Mouse (Mus musculus) midbrain, embryonic 13.5 days (tissue): ENCODE measurements around the gene Mfsd4a. TPM values are rescaled to one million over a fixed set of nuclear protein-coding genes. Genes with fewer than 3 reads are reported as not detected.

Experiments
- ATAC-seq: fragments of 200-750 bp; cut with Nextera tagmentation; 2 replicates; pipeline ENCODE4 v1.8.0; 2017; ENCODE audit warnings: mild to moderate bottlenecking, moderate TSS enrichment, moderate library complexity
- H3K27ac ChIP-seq: fragments of 300-500 bp; sonication (generic); 2 replicates; pipeline ENCODE4 v1.5.1; 2015; ENCODE audit warnings: inconsistent platforms, mild to moderate bottlenecking, moderate library complexity
- H3K27me3 ChIP-seq: fragments of 300-500 bp; sonication (generic); 2 replicates; pipeline ENCODE4 v1.6.1; 2015; ENCODE audit warnings: mild to moderate bottlenecking, inconsistent platforms
- H3K36me3 ChIP-seq: fragments of 300-500 bp; sonication (generic); 2 replicates; pipeline ENCODE4 v1.6.1; 2015; ENCODE audit warnings: mild to moderate bottlenecking, inconsistent platforms
- H3K4me1 ChIP-seq: fragments of 300-500 bp; sonication (generic); replicated peaks from 2 replicates; pipeline ENCODE4 v1.6.1; 2015; ENCODE audit warnings: inconsistent platforms
- H3K4me2 ChIP-seq: fragments of 300-500 bp; sonication (generic); replicated peaks from 2 replicates; pipeline ENCODE4 v1.6.1; 2015; ENCODE audit warnings: moderate library complexity, mild to moderate bottlenecking, inconsistent platforms
- H3K4me3 ChIP-seq: fragments of 300-500 bp; sonication (generic); replicated peaks from 2 replicates; pipeline ENCODE4 v1.5.1; 2015; ENCODE audit warnings: mild to moderate bottlenecking, inconsistent platforms
- H3K9ac ChIP-seq: fragments of 300-500 bp; sonication (generic); replicated peaks from 2 replicates; pipeline ENCODE4 v1.6.1; 2015; ENCODE audit warnings: mild to moderate bottlenecking, inconsistent platforms
- H3K9me3 ChIP-seq: fragments of 300-500 bp; sonication (generic); 2 replicates; pipeline ENCODE4 v1.6.1; 2016; ENCODE audit warnings: mild to moderate bottlenecking, inconsistent platforms
- WGBS: fragments of 180-500 bp; shearing (Covaris S2); methylation state at CpG from one replicate; pipeline ENCODE4 v1.1.7; 2015; 5-methylcytosine and 5-hydroxymethylcytosine counted together
- polyA plus RNA-seq: library from polyadenylated mRNA; unstranded; fragments of >200 nt; fragmentation: Nextera tagmentation; extraction: Ambion mirVana; gene quantifications from 2 replicates; pipeline ENCODE4 v1.2.1, GENCODE M21; 2015

Mfsd4a gene
- polyA plus RNA-seq, 1 experiment from 2014 or later: 8.0 TPM

DNA sequence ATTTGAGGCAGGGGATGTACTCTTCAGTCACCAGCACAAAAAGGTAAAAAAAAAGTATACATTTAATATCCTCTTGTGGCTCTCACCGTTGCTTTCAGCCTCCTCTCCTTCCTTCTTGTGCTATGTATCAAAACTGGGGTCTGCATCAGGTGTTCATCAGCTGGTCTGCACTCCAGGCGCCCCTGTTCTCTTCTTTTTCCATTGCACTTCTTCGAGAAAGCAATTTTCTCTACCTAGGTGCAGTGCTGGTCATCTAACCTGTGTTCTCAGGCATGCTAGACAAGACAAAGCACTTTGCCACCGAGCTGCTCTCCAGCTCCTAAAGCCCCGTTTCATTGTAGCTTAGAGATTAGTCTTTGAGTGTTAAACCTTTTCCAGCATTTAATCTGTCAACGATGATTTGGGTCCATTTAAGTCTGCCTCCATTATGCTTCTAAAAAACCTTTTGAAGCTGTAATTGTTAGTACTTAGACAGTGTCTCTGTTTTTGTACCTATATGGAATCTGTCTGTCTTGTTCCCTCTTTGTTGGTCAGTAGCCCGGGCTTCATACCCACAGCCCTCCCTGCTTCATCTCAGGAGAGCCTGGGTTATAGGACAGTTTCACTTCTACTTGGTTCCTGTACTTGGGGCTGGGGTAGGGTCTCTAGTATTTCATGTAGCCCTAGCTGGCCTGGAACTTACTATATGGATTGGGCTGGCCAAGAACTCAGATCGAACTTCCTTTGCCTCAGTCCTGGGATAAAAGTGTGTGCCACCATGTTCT is 58.8 kb downstream of the Mfsd4a start:
- Histone ChIP-seq H3K27ac (no peak overlapping the region), H3K9ac (peak overlapping the region; percentile 94), H3K4me3 (peak overlapping the region; percentile 81), H3K27me3 (no peaks in the 10 kb centered on the region), H3K4me2 (peak overlapping the region; percentile 69), H3K9me3 (no peaks in the 10 kb centered on the region), H3K4me1 (peaks cover 26% of the 10 kb centered on the region), H3K36me3 (no peaks in the 10 kb centered on the region)
- WGBS: 39% methylated on average over 8 of the region's 8 CpGs
- ATAC-seq: no peak

DNA sequence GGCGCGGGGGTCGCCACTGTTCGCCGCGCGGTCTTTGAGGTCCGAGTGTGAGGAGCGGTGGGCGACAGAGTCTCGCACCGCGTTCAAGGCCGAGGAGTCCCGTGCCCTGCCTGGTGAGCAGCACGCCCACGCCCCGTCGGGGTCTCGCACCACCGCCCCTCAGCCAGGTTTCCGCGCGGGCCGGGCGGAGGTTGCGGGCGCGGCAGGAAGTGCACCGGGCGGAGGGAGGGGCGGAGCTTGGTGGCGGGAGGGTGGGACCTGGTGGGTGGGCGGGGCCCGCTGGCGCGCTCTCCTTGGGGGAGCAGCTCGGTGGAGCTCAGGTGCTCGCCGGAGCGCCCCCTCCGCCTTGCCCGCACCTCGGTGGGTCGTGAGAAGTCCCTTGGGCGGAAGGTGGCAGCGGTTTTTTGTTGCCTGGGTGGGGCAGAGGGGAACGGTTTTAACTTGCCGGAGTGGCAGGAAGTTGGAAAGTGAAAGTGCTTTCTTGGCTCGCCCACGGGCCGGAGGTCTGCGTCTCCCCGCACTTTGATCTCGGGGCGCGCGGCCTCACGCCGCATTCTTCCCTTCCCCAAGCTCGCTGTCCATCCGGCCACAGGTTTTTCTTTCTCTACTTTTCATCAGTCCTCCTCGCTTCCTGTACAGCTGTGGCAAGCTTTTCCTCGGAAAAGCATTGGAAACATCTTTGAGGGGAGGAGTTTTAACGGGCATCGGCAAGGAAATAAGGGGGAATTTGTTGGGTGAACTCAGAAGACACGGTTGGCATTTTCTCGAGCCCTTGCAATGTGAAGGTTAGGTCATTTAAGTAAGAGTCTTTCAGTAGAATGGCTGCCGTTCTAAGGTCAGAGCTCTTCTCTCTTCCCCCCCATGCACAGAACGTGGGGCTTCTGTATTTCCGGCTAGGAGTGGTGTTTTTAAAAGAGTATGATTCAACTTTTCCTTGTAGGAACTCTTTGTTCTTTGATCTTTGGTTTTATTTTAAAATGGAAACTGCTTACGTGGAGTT is 59.7 kb downstream of the Mfsd4a start:
- peak; percentile 92 for ATAC-seq
- peak overlapping the region; percentile 69 for H3K4me2 ChIP-seq
- H3K27ac ChIP-seq: peak overlapping the region; percentile 98
- H3K27me3 ChIP-seq: no peaks in the 10 kb centered on the region
- whole genome bisulfite sequencing: under 1% methylated on average over 62 of the region's 72 CpGs
- H3K4me3 ChIP-seq: peak overlapping the region; percentile 81
- H3K4me1 ChIP-seq: peaks cover 26% of the 10 kb centered on the region
- H3K9ac ChIP-seq: peak overlapping the region; percentile 94
- no peaks in the 10 kb centered on the region for H3K9me3 ChIP-seq
- H3K36me3 ChIP-seq: no peaks in the 10 kb centered on the region

DNA sequence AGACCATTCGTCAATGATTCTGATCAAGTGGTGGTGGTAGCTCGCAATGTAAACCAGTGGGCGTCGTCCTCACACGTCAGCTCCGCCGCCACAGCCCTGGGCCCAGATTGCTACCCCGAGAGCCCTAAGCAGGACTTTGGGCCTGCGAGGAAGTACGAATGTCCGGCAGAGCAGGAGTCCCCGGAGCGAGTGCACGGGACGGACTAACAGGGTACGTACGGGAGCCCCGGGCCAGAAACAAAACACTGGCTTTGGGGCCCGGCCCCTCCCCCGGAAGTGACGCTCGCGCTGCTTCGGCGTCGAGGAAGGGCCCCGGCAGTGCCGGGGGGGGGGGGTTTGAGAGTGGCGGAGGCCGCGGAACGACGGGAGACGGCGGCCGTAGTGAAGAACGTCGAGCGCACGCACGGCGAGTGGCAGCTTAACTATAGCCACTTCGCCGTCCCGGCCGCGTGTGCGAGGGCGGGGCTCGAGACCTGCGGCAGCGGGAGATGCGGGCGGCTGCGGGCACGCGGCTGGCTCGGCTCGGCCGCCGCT is 60.5 kb downstream of the Mfsd4a start, which contains the start of gene Elk4:
Gene Elk4, plus strand, starts transcription at position 326 of the 534 bp plus-strand sequence.
- Histone ChIP-seq H3K36me3 (no peaks in the 10 kb centered on the region), H3K9me3 (no peaks in the 10 kb centered on the region), H3K9ac (peak within 1 kb of the TSS; percentile 94), H3K4me2 (peak within 1 kb of the TSS; percentile 69), H3K27me3 (no peaks in the 10 kb centered on the region), H3K27ac (peak within 1 kb of the TSS; percentile 98), H3K4me1 (peaks cover 26% of the 10 kb centered on the region), H3K4me3 (peak within 1 kb of the TSS; percentile 81)
- WGBS: under 1% methylated on average over 54 of the region's 61 CpGs
- peak; percentile 93 for ATAC-seq

DNA sequence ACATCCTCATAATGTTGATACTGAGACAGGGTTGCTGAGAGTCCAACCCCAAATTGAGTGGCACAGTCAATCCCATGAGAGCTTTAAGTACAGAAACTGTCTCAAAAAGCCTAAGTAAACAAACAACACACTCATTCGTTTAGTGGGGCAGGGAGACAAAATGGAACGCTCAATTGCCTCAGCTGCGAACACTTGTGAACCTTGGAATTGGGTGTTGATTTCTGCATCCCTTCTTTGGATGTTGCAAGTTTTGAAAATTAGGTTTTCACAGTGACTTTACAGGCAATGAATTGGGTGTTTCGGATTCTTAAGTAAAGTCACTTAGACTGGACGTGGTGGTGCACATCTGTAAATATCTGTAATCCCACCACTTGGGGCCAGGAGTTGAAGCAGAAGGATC is 61.1 kb downstream of the Mfsd4a start:
- H3K9ac ChIP-seq: peak overlapping the region; percentile 94
- peak overlapping the region; percentile 81 for H3K4me3 ChIP-seq
- 39% methylated on average over 5 of the region's 5 CpGs for WGBS
- H3K27ac ChIP-seq: peak overlapping the region; percentile 98
- no peak for ATAC-seq
- H3K36me3 ChIP-seq: no peaks in the 10 kb centered on the region
- H3K9me3 ChIP-seq: no peaks in the 10 kb centered on the region
- H3K4me1 ChIP-seq: peaks cover 26% of the 10 kb centered on the region
- H3K4me2 ChIP-seq: peak overlapping the region; percentile 69
- H3K27me3 ChIP-seq: no peaks in the 10 kb centered on the region

DNA sequence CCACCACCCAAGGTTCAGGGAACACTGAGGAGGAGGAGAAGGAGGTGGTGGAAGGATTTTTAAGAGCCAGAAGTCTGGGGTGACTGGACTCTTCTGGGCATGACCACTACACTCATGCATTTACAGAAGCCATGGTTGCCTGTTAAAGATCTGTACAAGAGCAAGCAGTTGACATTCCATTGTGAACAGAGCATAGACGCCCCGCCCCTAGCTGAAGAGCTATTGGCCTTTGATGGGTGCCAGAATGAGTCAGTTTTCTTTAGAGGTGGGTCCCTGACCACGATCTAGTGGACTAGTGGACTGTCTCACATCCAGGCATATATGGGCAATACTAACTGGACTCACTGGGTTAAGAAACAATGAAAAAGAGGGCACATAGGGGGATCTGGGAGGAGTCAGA is 61.8 kb downstream of the Mfsd4a start:
- Histone ChIP-seq H3K27ac (no peak overlapping the region), H3K9ac (no peak overlapping the region), H3K36me3 (no peaks in the 10 kb centered on the region), H3K9me3 (no peaks in the 10 kb centered on the region), H3K4me2 (no peak overlapping the region), H3K4me1 (peaks cover 26% of the 10 kb centered on the region), H3K27me3 (no peaks in the 10 kb centered on the region), H3K4me3 (no peak overlapping the region)
- no peak for ATAC-seq
- 92% methylated on average over 3 of the region's 3 CpGs for WGBS

DNA sequence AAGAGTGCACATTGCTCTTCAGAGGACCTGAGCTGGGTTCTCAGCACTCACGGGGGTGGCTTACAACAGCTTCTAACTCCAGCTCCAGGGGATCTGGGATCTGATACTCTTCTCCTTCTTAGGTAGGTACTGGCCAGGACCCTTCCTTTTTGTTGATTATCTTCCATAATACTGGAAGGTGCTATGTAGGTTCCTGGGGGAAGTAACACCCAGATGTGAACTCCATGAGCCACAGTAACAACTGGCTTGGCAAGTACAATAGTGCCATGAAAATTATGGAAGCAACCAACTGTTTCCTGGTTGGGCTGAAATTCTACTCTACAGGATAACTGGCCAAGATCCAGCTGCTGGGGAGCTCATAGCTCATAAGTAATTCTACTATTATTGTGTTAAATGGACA is 62.4 kb downstream of the Mfsd4a start:
- Histone ChIP-seq H3K27me3 (no peaks in the 10 kb centered on the region), H3K4me3 (no peak overlapping the region), H3K9me3 (no peaks in the 10 kb centered on the region), H3K9ac (no peak overlapping the region), H3K36me3 (no peaks in the 10 kb centered on the region), H3K4me1 (peaks cover 24% of the 10 kb centered on the region), H3K4me2 (no peak overlapping the region), H3K27ac (no peak overlapping the region)
- ATAC-seq: no peak
- 81% methylated on average over 1 of the region's 1 CpGs for WGBS

DNA sequence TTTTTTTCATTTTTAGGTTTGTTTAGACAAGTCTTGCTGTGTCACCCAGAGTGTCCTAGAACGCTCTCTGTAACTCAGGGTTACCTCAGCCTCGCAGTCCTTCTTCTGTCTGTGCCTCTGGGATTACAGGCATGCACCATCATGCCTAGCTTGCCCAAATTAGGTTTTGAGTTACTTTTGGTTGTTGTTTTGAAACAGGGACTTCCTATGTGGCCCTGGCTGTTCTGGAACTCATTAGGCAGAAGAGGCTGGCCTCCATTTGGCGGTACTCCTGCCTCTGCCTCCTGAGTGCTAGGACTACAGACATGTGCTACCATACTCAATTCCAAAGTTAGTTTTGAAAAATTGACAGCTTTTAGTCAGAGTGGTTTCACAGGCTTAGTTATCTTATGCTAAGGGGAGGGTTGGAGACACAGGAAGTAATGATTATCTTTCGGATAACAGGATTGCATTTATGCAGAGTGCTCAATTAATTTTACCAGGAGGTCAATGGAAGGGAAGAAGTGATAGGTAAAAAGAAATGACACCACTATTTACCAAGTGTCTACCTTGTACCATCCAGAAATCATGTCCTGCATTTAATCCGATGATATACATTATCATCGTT is 63.2 kb downstream of the Mfsd4a start:
- no peaks in the 10 kb centered on the region for H3K9me3 ChIP-seq
- H3K4me3 ChIP-seq: no peak overlapping the region
- ATAC-seq: no peak
- H3K4me2 ChIP-seq: no peak overlapping the region
- no peaks in the 10 kb centered on the region for H3K27me3 ChIP-seq
- no peak overlapping the region for H3K27ac ChIP-seq
- peaks cover 19% of the 10 kb centered on the region for H3K4me1 ChIP-seq
- H3K36me3 ChIP-seq: no peaks in the 10 kb centered on the region
- WGBS: 89% methylated on average over 6 of the region's 6 CpGs
- no peak overlapping the region for H3K9ac ChIP-seq

DNA sequence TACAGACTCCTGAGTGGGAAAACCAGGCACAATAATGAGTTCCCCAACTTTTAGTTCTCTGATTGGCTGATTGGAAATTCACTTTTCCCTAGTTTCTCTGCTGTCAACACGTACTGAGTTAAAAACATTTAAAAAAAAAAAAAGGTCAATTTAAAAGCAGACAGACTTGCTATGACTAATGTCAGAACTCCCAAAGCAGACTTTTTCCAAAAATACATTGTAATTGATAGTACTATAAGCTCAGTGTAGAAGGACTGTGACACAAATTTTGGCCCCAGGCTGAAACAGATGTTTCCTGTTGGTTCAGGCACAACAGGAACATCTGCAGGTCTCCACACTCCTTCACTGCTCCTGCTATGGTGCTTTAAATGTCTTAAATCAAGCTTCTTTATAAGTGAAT is 64.0 kb downstream of the Mfsd4a start:
- no peak for ATAC-seq
- no peaks in the 10 kb centered on the region for H3K36me3 ChIP-seq
- 68% methylated on average over 1 of the region's 1 CpGs for WGBS
- H3K27me3 ChIP-seq: no peaks in the 10 kb centered on the region
- no peak overlapping the region for H3K9ac ChIP-seq
- no peak overlapping the region for H3K27ac ChIP-seq
- no peak overlapping the region for H3K4me3 ChIP-seq
- peaks cover 10% of the 10 kb centered on the region for H3K4me1 ChIP-seq
- H3K4me2 ChIP-seq: no peak overlapping the region
- H3K9me3 ChIP-seq: no peaks in the 10 kb centered on the region

DNA sequence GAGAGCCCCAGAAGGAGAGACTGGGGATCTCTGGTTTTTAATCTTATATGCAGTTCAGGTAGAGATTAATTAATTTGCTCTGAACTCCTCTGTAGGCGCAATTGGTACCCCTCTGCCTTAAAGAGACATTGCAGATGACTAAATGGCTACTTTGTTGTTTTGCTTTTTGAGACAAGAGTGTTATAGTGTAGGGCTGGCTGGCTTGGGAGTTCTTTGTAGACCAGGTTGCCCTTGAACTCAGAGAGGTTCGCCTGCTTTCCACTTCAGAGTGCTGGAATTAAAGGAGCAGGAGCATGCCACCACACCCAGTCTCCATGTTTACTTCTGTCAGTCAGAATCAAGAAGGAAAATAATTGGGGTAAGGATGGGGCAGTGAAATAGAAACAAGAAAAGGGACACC is 64.8 kb downstream of the Mfsd4a start:
- Histone ChIP-seq H3K4me3 (no peak overlapping the region), H3K36me3 (no peaks in the 10 kb centered on the region), H3K9me3 (no peaks in the 10 kb centered on the region), H3K4me2 (no peak overlapping the region), H3K4me1 (peaks cover 5% of the 10 kb centered on the region), H3K27me3 (no peaks in the 10 kb centered on the region), H3K27ac (no peak overlapping the region), H3K9ac (no peak overlapping the region)
- WGBS: 70% methylated on average over 2 of the region's 2 CpGs
- ATAC-seq: no peak

DNA sequence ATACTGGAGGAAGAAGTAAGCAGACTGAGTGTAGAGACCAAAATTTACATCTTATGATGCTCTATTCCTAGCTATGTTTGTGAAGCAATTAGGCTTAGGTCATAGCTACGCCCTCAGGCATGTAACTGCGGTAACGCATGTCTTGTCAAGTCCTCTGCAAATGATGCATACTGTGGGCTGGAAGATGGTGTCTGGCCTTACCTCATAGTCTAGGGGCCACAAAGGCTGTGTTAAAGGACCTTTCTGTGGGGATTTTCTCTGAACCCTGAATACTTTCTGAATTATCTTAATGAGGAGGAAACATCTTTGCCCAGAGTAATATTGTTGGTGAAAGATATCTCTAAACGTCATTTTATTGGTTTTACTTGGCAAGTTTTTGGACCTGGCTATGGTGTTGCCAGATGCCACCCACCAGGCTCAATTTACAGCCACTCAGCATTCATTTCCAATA is 66.0 kb downstream of the Mfsd4a start:
- no peak overlapping the region for H3K9ac ChIP-seq
- WGBS: 83% methylated on average over 4 of the region's 4 CpGs
- ATAC-seq: no peak
- no peak overlapping the region for H3K4me3 ChIP-seq
- no peak overlapping the region for H3K4me2 ChIP-seq
- H3K27me3 ChIP-seq: no peaks in the 10 kb centered on the region
- H3K27ac ChIP-seq: no peak overlapping the region
- H3K36me3 ChIP-seq: no peaks in the 10 kb centered on the region
- no peaks in the 10 kb centered on the region for H3K9me3 ChIP-seq
- peaks cover 5% of the 10 kb centered on the region for H3K4me1 ChIP-seq

DNA sequence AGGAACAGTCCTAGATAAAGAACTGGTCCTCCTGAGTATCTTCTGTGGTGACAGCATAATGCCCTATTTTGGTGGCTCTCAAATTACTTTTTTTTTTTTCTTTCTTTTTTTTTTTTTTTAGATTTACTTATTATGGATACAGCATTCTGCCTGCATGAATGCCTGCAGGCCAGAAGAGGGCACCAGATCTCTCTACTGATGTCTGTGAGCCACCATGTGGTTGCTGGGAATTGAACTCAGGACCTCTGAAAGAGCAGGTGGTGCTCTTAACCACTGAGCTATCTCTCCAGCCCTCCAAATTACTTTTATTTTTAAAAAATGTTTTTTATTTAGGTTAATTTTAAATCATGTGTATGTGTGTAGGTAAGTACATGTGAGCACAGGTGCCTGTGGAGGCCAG is 67.4 kb downstream of the Mfsd4a start:
- H3K9ac ChIP-seq: no peak overlapping the region
- H3K4me2 ChIP-seq: no peak overlapping the region
- no peaks in the 10 kb centered on the region for H3K27me3 ChIP-seq
- no peaks in the 10 kb centered on the region for H3K9me3 ChIP-seq
- H3K27ac ChIP-seq: no peak overlapping the region
- H3K36me3 ChIP-seq: no peaks in the 10 kb centered on the region
- H3K4me1 ChIP-seq: no peaks in the 10 kb centered on the region
- no peak overlapping the region for H3K4me3 ChIP-seq
- ATAC-seq: no peak
